Mouse (Mus musculus) adrenal gland, adult 8-10 months (tissue): Measurements from ENCODE around the gene Dnah5. TPM values are rescaled to one million over a fixed set of nuclear protein-coding genes. Genes with fewer than 3 reads are reported as not detected.

Source experiments
- DNase-seq: peaks from one replicate; pipeline ENCODE4 v3.0.0; 2022
- total RNA-seq, 4 experiments: library from RNA; stranded (reverse); gene quantifications; 2 replicates each; pipeline ENCODE4 v1.2.4; 2022

Gene Dnah5
- total RNA-seq, result under 1 TPM; 0.03 to 0.10 (median 0.09) TPM

- DNase-seq, result no peak
Measured at GRCm38 (mm10) chr15:28203111-28204075, at the start of gene Dnah5. Gene Dnah5 (plus strand): TSS chr15:28203752.

GRCm38 (mm10) chr15:28154822-28155501, 48.6 kb upstream of the Dnah5 start:
- no peak for DNase-seq

GRCm38 (mm10) chr15:28158771-28159489, 44.6 kb upstream of the Dnah5 start:
- peak; percentile 79 for DNase-seq

GRCm38 (mm10) chr15:28162291-28162690, 41.3 kb upstream of the Dnah5 start:
- DNase-seq, result no peak

GRCm38 (mm10) chr15:28165234-28165633, 38.3 kb upstream of the Dnah5 start:
- DNase-seq, result no peak

GRCm38 (mm10) chr15:28166090-28166489, 37.5 kb upstream of the Dnah5 start:
- DNase-seq, result no peak

GRCm38 (mm10) chr15:28178951-28179350, 24.6 kb upstream of the Dnah5 start:
- DNase-seq, result no peak

GRCm38 (mm10) chr15:28179556-28179955, 24.0 kb upstream of the Dnah5 start:
- DNase-seq, result no peak

GRCm38 (mm10) chr15:28181862-28182261, 21.7 kb upstream of the Dnah5 start:
- DNase-seq, result peak; percentile 12

- DNase-seq, result no peak
Measured at GRCm38 (mm10) chr15:28182567-28182966, 21.0 kb upstream of the Dnah5 start.

- peak; percentile 11 for DNase-seq
Measured at GRCm38 (mm10) chr15:28187472-28188360, 15.8 kb upstream of the Dnah5 start.

GRCm38 (mm10) chr15:28188361-28189011, 15.1 kb upstream of the Dnah5 start:
- DNase-seq, result no peak

GRCm38 (mm10) chr15:28189668-28190067, 13.9 kb upstream of the Dnah5 start:
- DNase-seq, result no peak

- no peak for DNase-seq
Measured at GRCm38 (mm10) chr15:28198609-28199008, 4.9 kb upstream of the Dnah5 start.

- DNase-seq, result no peak
Measured at GRCm38 (mm10) chr15:28204626-28205025, 1.1 kb downstream of the Dnah5 start.

GRCm38 (mm10) chr15:28207545-28207944, 4.0 kb downstream of the Dnah5 start:
- no peak for DNase-seq

GRCm38 (mm10) chr15:28213057-28213456, 9.5 kb downstream of the Dnah5 start:
- no peak for DNase-seq

GRCm38 (mm10) chr15:28216358-28216757, 12.8 kb downstream of the Dnah5 start:
- no peak for DNase-seq

- DNase-seq, result no peak
Measured at GRCm38 (mm10) chr15:28227316-28227715, 23.8 kb downstream of the Dnah5 start.

- DNase-seq, result no peak
Measured at GRCm38 (mm10) chr15:28260250-28260649, 56.7 kb downstream of the Dnah5 start.

- DNase-seq, result no peak
Measured at GRCm38 (mm10) chr15:28299438-28299837, 95.9 kb downstream of the Dnah5 start.
